Mouse (Mus musculus) embryonic facial prominence, embryonic 10.5 days (tissue): ENCODE results near the gene Def6. TPM values are rescaled to one million over a fixed set of nuclear protein-coding genes. Genes with fewer than 3 reads are reported as not detected.
A peak's percentile ranks its signal among the peaks of the same experiment; 100 is the strongest.

Experiments
- DNase-seq: peaks from one replicate; pipeline ENCODE4 v3.0.0-alpha.2; 2017; ENCODE audit warnings: low spot score
- H3K27ac ChIP-seq: fragments of 300-500 bp; sonication (generic); replicated peaks from 2 replicates; pipeline ENCODE4 v1.5.1; 2016; ENCODE audit warnings: mild to moderate bottlenecking
- H3K27me3 ChIP-seq: fragments of 300-500 bp; sonication (generic); replicated peaks from 2 replicates; pipeline ENCODE4 v1.6.1; 2016; ENCODE audit warnings: low read depth, mild to moderate bottlenecking; ENCODE audit not compliant: poor library complexity, severe bottlenecking
- H3K36me3 ChIP-seq: fragments of 300-500 bp; sonication (generic); replicated peaks from 2 replicates; pipeline ENCODE4 v1.6.1; 2016; ENCODE audit warnings: mild to moderate bottlenecking, moderate library complexity
- H3K4me1 ChIP-seq: fragments of 300-500 bp; sonication (generic); 2 replicates; pipeline ENCODE4 v1.6.1; 2016
- H3K4me3 ChIP-seq: fragments of 300-500 bp; sonication (generic); 2 replicates; pipeline ENCODE4 v1.5.1; 2016; ENCODE audit warnings: mild to moderate bottlenecking, moderate library complexity
- H3K9me3 ChIP-seq: fragments of 300-500 bp; sonication (generic); 2 replicates; pipeline ENCODE4 v1.6.1; 2016; ENCODE audit warnings: mild to moderate bottlenecking
- WGBS: fragments of 180-500 bp; shearing (Covaris S2); methylation state at CpG from one replicate; pipeline ENCODE4 v1.1.7; 2016; 5-methylcytosine and 5-hydroxymethylcytosine counted together
- polyA plus RNA-seq: library from polyadenylated mRNA; unstranded; fragments of >200 nt; fragmentation: Nextera tagmentation; extraction: Ambion mirVana; gene quantifications from 2 replicates; pipeline ENCODE4 v1.2.1, GENCODE M21; 2016

Gene Def6
- polyA plus RNA-seq, 1 experiment from 2014 or later = 3.7 TPM

GRCm38 (mm10) chr17:28234641-28235040 is 27.1 kb downstream of the Def6 start:
- Histone ChIP-seq H3K27me3 (peaks cover 10% of the 10 kb centered on the region), H3K9me3 (no peaks in the 10 kb centered on the region), H3K36me3 (peaks cover 25% of the 10 kb centered on the region), H3K4me3 (no peak overlapping the region), H3K27ac (no peak overlapping the region), H3K4me1 (peaks cover 29% of the 10 kb centered on the region)
- WGBS = 90% methylated on average over 5 of the region's 5 CpGs
- no peak for DNase-seq

- Histone ChIP-seq H3K27ac (peak overlapping the region; percentile 14; the same call in 1 of the 2 replicates), H3K9me3 (no peaks in the 10 kb centered on the region), H3K27me3 (peaks cover 8% of the 10 kb centered on the region), H3K4me3 (no peak overlapping the region), H3K4me1 (peaks cover 29% of the 10 kb centered on the region), H3K36me3 (peaks cover 35% of the 10 kb centered on the region)
- no peak for DNase-seq
- 81% methylated on average over 7 of the region's 7 CpGs for WGBS
These were observed 28.5 kb downstream of the Def6 start for GRCm38 (mm10) chr17:28235982-28236635.

- no peak for DNase-seq
- WGBS = 94% methylated on average over 4 of the region's 4 CpGs
- no peak overlapping the region for H3K27ac ChIP-seq
- peaks cover 4% of the 10 kb centered on the region; the same call in 1 of the 2 replicates for H3K27me3 ChIP-seq
- peaks cover 40% of the 10 kb centered on the region for H3K36me3 ChIP-seq
- peaks cover 29% of the 10 kb centered on the region for H3K4me1 ChIP-seq
- no peak overlapping the region for H3K4me3 ChIP-seq
- H3K9me3 ChIP-seq = no peaks in the 10 kb centered on the region
These were observed 29.0 kb downstream of the Def6 start for GRCm38 (mm10) chr17:28236636-28237015.

- Histone ChIP-seq H3K27me3 (no peaks in the 10 kb centered on the region), H3K4me1 (peaks cover 30% of the 10 kb centered on the region), H3K36me3 (peaks cover 48% of the 10 kb centered on the region), H3K9me3 (no peaks in the 10 kb centered on the region), H3K4me3 (no peak overlapping the region), H3K27ac (no peak overlapping the region)
- 69% methylated on average over 5 of the region's 5 CpGs for WGBS
- DNase-seq = no peak
These were observed 29.8 kb downstream of the Def6 start for GRCm38 (mm10) chr17:28237362-28237761.

GRCm38 (mm10) chr17:28237874-28238273 is 30.3 kb downstream of the Def6 start:
- no peak for DNase-seq
- Histone ChIP-seq H3K4me1 (peaks cover 30% of the 10 kb centered on the region), H3K4me3 (no peak overlapping the region), H3K27ac (no peak overlapping the region), H3K9me3 (no peaks in the 10 kb centered on the region), H3K36me3 (peaks cover 52% of the 10 kb centered on the region), H3K27me3 (no peaks in the 10 kb centered on the region)
- WGBS = 84% methylated on average over 6 of the region's 6 CpGs

- H3K36me3 ChIP-seq = peaks cover 61% of the 10 kb centered on the region
- WGBS = 95% methylated on average over 5 of the region's 5 CpGs
- H3K9me3 ChIP-seq = no peaks in the 10 kb centered on the region
These were observed 33.3 kb downstream of the Def6 start for GRCm38 (mm10) chr17:28240846-28241245.

GRCm38 (mm10) chr17:28242296-28242695 is 34.7 kb downstream of the Def6 start:
- Histone ChIP-seq H3K9me3 (no peaks in the 10 kb centered on the region), H3K4me3 (no peak overlapping the region), H3K27ac (no peak overlapping the region), H3K36me3 (peaks cover 57% of the 10 kb centered on the region), H3K27me3 (no peaks in the 10 kb centered on the region), H3K4me1 (peaks cover 38% of the 10 kb centered on the region)
- DNase-seq = no peak
- 88% methylated on average over 6 of the region's 6 CpGs for whole genome bisulfite sequencing

More at GRCm38 (mm10) chr17:28240846-28241245, 33.3 kb downstream of the Def6 start:
- no peaks in the 10 kb centered on the region for H3K27me3 ChIP-seq
- H3K4me1 ChIP-seq = peaks cover 27% of the 10 kb centered on the region
- no peak overlapping the region for H3K4me3 ChIP-seq
- no peak for DNase-seq
- H3K27ac ChIP-seq = no peak overlapping the region

- Histone ChIP-seq H3K4me3 (no peak overlapping the region), H3K36me3 (peaks cover 42% of the 10 kb centered on the region), H3K27ac (peak overlapping the region; percentile 67; the same call in 1 of the 2 replicates), H3K9me3 (no peaks in the 10 kb centered on the region), H3K27me3 (no peaks in the 10 kb centered on the region), H3K4me1 (peaks cover 46% of the 10 kb centered on the region)
- DNase-seq = no peak
- WGBS = 83% methylated on average over 6 of the region's 6 CpGs
These were observed 36.6 kb downstream of the Def6 start for GRCm38 (mm10) chr17:28244214-28244613.

- H3K4me3 ChIP-seq = no peak overlapping the region
- DNase-seq = peak; percentile 38
- 29% methylated on average over 6 of the region's 6 CpGs for WGBS
- H3K27me3 ChIP-seq = no peaks in the 10 kb centered on the region
- peak overlapping the region; percentile 67 for H3K27ac ChIP-seq
- peaks cover 38% of the 10 kb centered on the region for H3K36me3 ChIP-seq
- no peaks in the 10 kb centered on the region for H3K9me3 ChIP-seq
- peaks cover 46% of the 10 kb centered on the region for H3K4me1 ChIP-seq
These were observed 37.1 kb downstream of the Def6 start for GRCm38 (mm10) chr17:28244714-28245113.

- Histone ChIP-seq H3K4me3 (no peak overlapping the region), H3K36me3 (peaks cover 28% of the 10 kb centered on the region), H3K27ac (peak overlapping the region; percentile 75), H3K9me3 (no peaks in the 10 kb centered on the region), H3K4me1 (peaks cover 46% of the 10 kb centered on the region), H3K27me3 (no peaks in the 10 kb centered on the region)
- no peak for DNase-seq
- WGBS = 75% methylated on average over 11 of the region's 11 CpGs
These were observed 39.1 kb downstream of the Def6 start for GRCm38 (mm10) chr17:28246640-28247039.

- Histone ChIP-seq H3K27me3 (no peaks in the 10 kb centered on the region), H3K4me3 (no peak overlapping the region), H3K9me3 (no peaks in the 10 kb centered on the region), H3K36me3 (peaks cover 26% of the 10 kb centered on the region), H3K27ac (peak overlapping the region; percentile 75), H3K4me1 (peaks cover 41% of the 10 kb centered on the region)
- DNase-seq = peak; percentile 67
- WGBS = 35% methylated on average over 6 of the region's 6 CpGs
These were observed 40.0 kb downstream of the Def6 start for GRCm38 (mm10) chr17:28247613-28248012.

- H3K4me3 ChIP-seq = no peak overlapping the region
- no peaks in the 10 kb centered on the region for H3K9me3 ChIP-seq
- H3K4me1 ChIP-seq = peaks cover 43% of the 10 kb centered on the region
- no peak for DNase-seq
- peaks cover 16% of the 10 kb centered on the region; the same call in 1 of the 2 replicates for H3K36me3 ChIP-seq
- 84% methylated on average over 12 of the region's 12 CpGs for WGBS
- no peak overlapping the region for H3K27ac ChIP-seq
- H3K27me3 ChIP-seq = no peaks in the 10 kb centered on the region
These were observed 41.5 kb downstream of the Def6 start for GRCm38 (mm10) chr17:28249062-28249461.

- WGBS = 80% methylated on average over 12 of the region's 12 CpGs
- no peak for DNase-seq
- peaks cover 13% of the 10 kb centered on the region; the same call in 1 of the 2 replicates for H3K36me3 ChIP-seq
- no peaks in the 10 kb centered on the region for H3K27me3 ChIP-seq
- peaks cover 44% of the 10 kb centered on the region for H3K4me1 ChIP-seq
- H3K9me3 ChIP-seq = no peaks in the 10 kb centered on the region
- H3K27ac ChIP-seq = no peak overlapping the region
- H3K4me3 ChIP-seq = no peak overlapping the region
These were observed 44.2 kb downstream of the Def6 start for GRCm38 (mm10) chr17:28251579-28252280.
